Mouse (Mus musculus) kidney, adult 2 months (tissue): Measurements from ENCODE around the gene H1foo.

Source experiments
- CTCF ChIP-seq: fragments of 200-500 bp; conservative IDR thresholded peaks from 2 replicates; pipeline ENCODE4 v1.5.1; 2011; ENCODE audit warnings: low read depth, mild to moderate bottlenecking, control low read depth, low read length, moderate library complexity, mixed read lengths; ENCODE audit not compliant: insufficient read depth, insufficient read length
- POLR2A ChIP-seq: fragments of 200-500 bp; IDR thresholded peaks from one replicate; pipeline ENCODE4 v1.6.1; 2011; ENCODE audit warnings: low read depth, low read length, control low read depth

GRCm38 (mm10) chr6:115968700-115969099 lies 24.0 kb downstream of the H1foo start:
- TF ChIP-seq CTCF (no peak), POLR2A (no peak)
